Mouse (Mus musculus): ENCODE data around the gene Atp5g1. TPM values are rescaled to one million over a fixed set of nuclear protein-coding genes. Genes with fewer than 3 reads are reported as not detected.
"Not testable (repeated sequence)": the region's sequence is repeated elsewhere in the genome, so short reads cannot be mapped to it uniquely, and the experiment has no call there.

Gene Atp5g1
- total RNA-seq (2021), result 100 to 1,000 TPM; 328 to 333 TPM
- long read RNA-seq, experiment 1, full-length matches to known transcripts, result 226 of 239 reads
- long read RNA-seq, experiment 1, partial matches to known transcripts, result 12 of 239 reads
- long read RNA-seq, experiment 1, other reads (novel, unspliced or antisense), result 1 of 239 reads
- long read RNA-seq, experiment 2, full-length matches to known transcripts, result 142 of 157 reads
- long read RNA-seq, experiment 2, partial matches to known transcripts, result 4 of 157 reads
- long read RNA-seq, experiment 2, other reads (novel, unspliced or antisense), result 11 of 157 reads

GRCm38 (mm10) chr11:96075509-96076220 lies at the start of gene Atp5g1:
TSS of gene Atp5g1 (minus strand) at chr11:96075670.
- TF ChIP-seq CTCF (IDR thresholded peaks at IDR 0.05), result peak; percentile 10; the same call in 1 of the 2 replicates
- intact Hi-C loops (cut with DNase I), result loop anchor here (1.0 kb wide), 2 partner anchors 10 to 217 kb away; partner anchors contain the start of gene Ube2z
- Histone ChIP-seq H3K4me3 (peak within 1 kb of the TSS; percentile 74), H3K27ac (peak within 1 kb of the TSS; percentile 93)
- DNase-seq (ENCODE audit: extremely low spot score in 1 of 2, low spot score in 2 of 2), result peak; percentile 98

DNA sequence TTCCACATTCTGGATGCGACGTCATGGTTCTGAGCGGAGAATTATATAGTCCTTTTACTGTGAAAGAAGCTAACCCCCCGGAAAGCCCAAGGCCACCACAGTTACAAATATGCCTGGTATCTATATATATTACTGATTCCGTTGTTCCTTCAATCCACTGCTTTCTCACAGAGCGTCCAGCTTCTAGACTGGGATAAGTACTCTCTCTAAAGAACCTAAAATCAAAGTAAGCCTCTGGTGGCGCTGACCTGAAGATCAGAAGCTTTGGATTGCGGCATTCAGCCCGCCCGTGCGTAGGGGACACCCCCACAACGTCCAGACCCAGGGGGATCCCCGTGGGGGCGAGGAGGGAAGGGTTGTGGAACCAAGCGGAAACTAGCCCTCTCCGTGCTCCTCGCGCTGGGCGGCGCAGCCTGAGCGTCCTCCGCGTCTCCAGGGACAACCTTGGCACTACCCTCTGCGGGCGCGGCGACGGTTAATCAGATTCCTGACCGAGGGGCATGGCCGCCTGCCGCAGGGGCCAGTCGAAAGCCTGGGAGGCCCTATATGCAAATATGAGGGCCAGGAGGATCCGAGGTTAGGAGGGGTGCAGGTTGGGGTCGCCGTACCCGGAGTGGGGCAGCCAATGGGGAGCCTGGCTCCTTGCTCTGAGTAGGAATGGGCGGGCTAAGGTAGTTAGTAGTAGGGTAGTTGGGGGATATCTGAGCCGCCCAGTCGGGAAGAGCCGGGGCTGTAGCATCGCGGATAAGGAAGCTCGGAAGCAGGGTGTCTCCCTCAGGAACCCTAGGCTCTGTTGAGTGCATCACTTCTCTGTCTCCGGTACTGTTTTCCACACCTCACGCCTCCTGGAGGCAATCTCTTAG lies 48.8 kb upstream of the Atp5g1 start:
- peak overlapping the region; percentile 21; the same call in 1 of the 2 replicates for H3K4me3 ChIP-seq
- DNase-seq (ENCODE audit: extremely low spot score in 1 of 2, low spot score in 2 of 2), result peak; percentile 9 to 15
- TF ChIP-seq CTCF (IDR thresholded peaks at IDR 0.05), result no peak
- H3K27ac ChIP-seq, result no peak overlapping the region
- intact Hi-C loops (cut with DNase I), result no loop called here

- DNase-seq (ENCODE audit: extremely low spot score in 1 of 2, low spot score in 2 of 2); intact Hi-C loops (cut with DNase I); H3K27ac ChIP-seq; H3K4me3 ChIP-seq: not testable (repeated sequence)
These were observed 47.3 kb upstream of the Atp5g1 start for GRCm38 (mm10) chr11:96122806-96123205.

- Histone ChIP-seq H3K27ac (no peak overlapping the region), H3K4me3 (no peak overlapping the region)
- DNase-seq (ENCODE audit: extremely low spot score in 1 of 2, low spot score in 2 of 2), result no peak
- no peak for TF ChIP-seq CTCF (IDR thresholded peaks at IDR 0.05)
- intact Hi-C loops (cut with DNase I), result no loop called here
These were observed 43.9 kb upstream of the Atp5g1 start for GRCm38 (mm10) chr11:96119401-96119800.

- H3K27ac ChIP-seq; DNase-seq (ENCODE audit: extremely low spot score in 1 of 2, low spot score in 2 of 2); intact Hi-C loops (cut with DNase I); H3K4me3 ChIP-seq: not testable (repeated sequence)
These were observed 41.5 kb upstream of the Atp5g1 start for GRCm38 (mm10) chr11:96116925-96117324.

- Histone ChIP-seq H3K27ac (no peak overlapping the region), H3K4me3 (no peak overlapping the region)
- intact Hi-C loops (cut with DNase I), result no loop called here
- DNase-seq (ENCODE audit: extremely low spot score in 1 of 2, low spot score in 2 of 2), result no peak
- TF ChIP-seq CTCF (IDR thresholded peaks at IDR 0.05), result no peak
These were observed 40.6 kb upstream of the Atp5g1 start for GRCm38 (mm10) chr11:96116116-96116515.

DNA sequence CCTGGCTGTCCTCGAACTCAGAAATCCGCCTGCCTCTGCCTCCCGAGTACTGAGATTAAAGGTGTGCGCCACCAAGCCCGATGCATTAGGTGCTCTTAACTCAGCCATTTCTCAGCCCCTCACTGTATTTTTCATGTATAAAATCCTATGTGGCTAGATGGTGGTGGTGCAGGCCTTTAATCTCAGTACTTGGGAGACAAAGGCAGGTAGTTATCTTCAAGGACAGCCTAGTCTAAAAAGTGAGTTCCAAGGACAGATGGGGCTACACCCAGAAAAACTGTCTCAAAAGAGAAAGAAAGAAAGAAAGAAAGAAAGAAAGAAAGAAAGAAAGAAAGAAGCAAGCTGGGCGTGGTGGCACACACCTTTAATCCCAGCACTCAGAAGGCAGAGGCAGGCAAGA lies 39.9 kb upstream of the Atp5g1 start:
- TF ChIP-seq CTCF (IDR thresholded peaks at IDR 0.05), result no peak
- Histone ChIP-seq H3K4me3 (no peak overlapping the region), H3K27ac (no peak overlapping the region)
- DNase-seq (ENCODE audit: extremely low spot score in 1 of 2, low spot score in 2 of 2), result no peak
- intact Hi-C loops (cut with DNase I), result no loop called here

- no peak overlapping the region for H3K27ac ChIP-seq
- intact Hi-C loops (cut with DNase I), result no loop called here
- H3K4me3 ChIP-seq, result no peak overlapping the region
- DNase-seq (ENCODE audit: extremely low spot score in 1 of 2, low spot score in 2 of 2), result no peak
- TF ChIP-seq CTCF (IDR thresholded peaks at IDR 0.05), result no peak
These were observed 38.6 kb upstream of the Atp5g1 start for GRCm38 (mm10) chr11:96114077-96114476.

DNA sequence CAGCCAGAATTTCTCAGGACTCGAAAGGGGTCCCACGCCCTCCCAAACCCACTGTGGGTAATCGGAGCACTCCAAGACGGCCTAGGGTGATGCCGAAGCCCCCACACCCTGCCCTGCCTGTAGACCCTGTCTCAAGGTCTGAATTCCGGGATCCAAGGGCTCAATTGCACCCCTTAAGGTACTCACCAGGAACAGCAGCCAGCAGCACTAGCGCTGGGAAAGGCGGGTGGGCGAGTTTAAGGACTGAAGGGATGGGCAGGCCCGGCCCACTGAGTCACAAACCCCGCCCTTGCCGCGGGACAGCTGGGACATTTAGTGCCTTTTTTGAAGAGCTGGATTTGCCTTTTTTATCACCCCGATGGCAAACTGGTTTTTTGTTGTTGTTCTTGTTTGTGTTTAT lies 36.3 kb upstream of the Atp5g1 start, which contains the start of gene Calcoco2:
Gene Calcoco2 (minus strand): TSS at position 214 of the 400 bp plus-strand sequence.
- TF ChIP-seq CTCF (IDR thresholded peaks at IDR 0.05), result no peak
- no peak for DNase-seq (ENCODE audit: extremely low spot score in 1 of 2, low spot score in 2 of 2)
- intact Hi-C loops (cut with DNase I), result no loop called here
- Histone ChIP-seq H3K4me3 (no peak within 1 kb of the TSS), H3K27ac (no peak within 1 kb of the TSS)

- intact Hi-C loops (cut with DNase I); DNase-seq (ENCODE audit: extremely low spot score in 1 of 2, low spot score in 2 of 2): not testable (repeated sequence)
These were observed 35.5 kb upstream of the Atp5g1 start for GRCm38 (mm10) chr11:96110950-96111349.

DNA sequence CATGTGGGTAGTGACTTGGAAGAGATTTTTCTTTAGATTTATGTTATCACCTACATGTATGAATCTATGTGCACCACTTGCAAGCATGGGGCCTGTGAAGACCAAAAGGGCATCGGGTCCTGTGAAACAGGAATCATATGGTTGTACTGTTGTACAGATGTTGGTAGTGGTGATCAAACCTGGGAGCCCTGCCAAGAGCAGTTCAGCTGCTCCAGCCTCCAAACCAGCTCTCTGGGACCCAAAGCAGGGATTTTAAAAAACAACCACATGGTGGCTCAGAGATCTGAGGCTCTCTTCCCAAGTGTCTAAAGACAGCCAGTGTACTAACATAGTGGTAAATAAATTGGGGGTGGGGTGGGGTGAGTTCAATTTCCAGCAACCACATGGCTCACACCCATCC lies 32.9 kb upstream of the Atp5g1 start:
- TF ChIP-seq CTCF (IDR thresholded peaks at IDR 0.05), result no peak
- DNase-seq (ENCODE audit: extremely low spot score in 1 of 2, low spot score in 2 of 2), result no peak
- Histone ChIP-seq H3K27ac (no peak overlapping the region), H3K4me3 (no peak overlapping the region)
- intact Hi-C loops (cut with DNase I), result no loop called here

More at GRCm38 (mm10) chr11:96110950-96111349, 35.5 kb upstream of the Atp5g1 start:
- H3K4me3 ChIP-seq, H3K27ac ChIP-seq: not testable (repeated sequence)

GRCm38 (mm10) chr11:96093361-96093760 lies 17.9 kb upstream of the Atp5g1 start:
- TF ChIP-seq CTCF (IDR thresholded peaks at IDR 0.05), result peak; percentile 89
- no peak overlapping the region for H3K4me3 ChIP-seq
- intact Hi-C loops (cut with DNase I), result loop anchor here (1.0 kb wide), 2 partner anchors 34 to 142 kb away; no protein-coding TSS in a partner anchor
- DNase-seq (ENCODE audit: extremely low spot score in 1 of 2, low spot score in 2 of 2), result peak; percentile 23 to 41
- H3K27ac ChIP-seq, result no peak overlapping the region

All from left cerebral cortex, adult 2 months (tissue).